Mouse (Mus musculus) ES-E14 (cell line): ENCODE data around the gene Lpp. TPM values are rescaled to one million over a fixed set of nuclear protein-coding genes. Genes with fewer than 3 reads are reported as not detected.

Source experiments
- DNase-seq: peaks from one replicate; pipeline ENCODE4 v3.0.0-alpha.2; 2013; ENCODE audit warnings: low read depth, low spot score
- H3K27ac ChIP-seq: 2 replicates; pipeline ENCODE4 v1.5.1; 2012; ENCODE audit warnings: low read depth, mild to moderate bottlenecking, low read length, moderate library complexity, mixed read lengths; ENCODE audit not compliant: poor library complexity, insufficient read depth, severe bottlenecking
- H3K36me3 ChIP-seq: 2 replicates; pipeline ENCODE4 v1.6.1; 2012; ENCODE audit warnings: mild to moderate bottlenecking, low read length, moderate library complexity, mixed read lengths; ENCODE audit not compliant: control insufficient read depth, poor library complexity, insufficient read depth, severe bottlenecking
- H3K4me1 ChIP-seq, 2 experiments: fragments of 150-350 bp in 1 of 2; sonication (generic) in 1 of 2; 2 replicates each; pipeline ENCODE4 v1.6.1; 2012; ENCODE audit warnings: low read length in 2 of 2, mild to moderate bottlenecking in 1 of 2, mixed read lengths in 1 of 2; ENCODE audit not compliant: control insufficient read depth in 2 of 2, insufficient read depth in 2 of 2, poor library complexity in 1 of 2
- H3K4me3 ChIP-seq, 2 experiments: fragments of 150-350 bp in 1 of 2; sonication (generic) in 1 of 2; 2 replicates each; pipeline ENCODE4 v1.5.1; 2012; ENCODE audit warnings: low read length in 2 of 2, low read depth in 1 of 2, mild to moderate bottlenecking in 1 of 2, mixed read lengths in 1 of 2; ENCODE audit not compliant: insufficient read depth in 1 of 2, poor library complexity in 1 of 2, severe bottlenecking in 1 of 2
- H3K9ac ChIP-seq: 2 replicates; pipeline ENCODE4 v1.6.1; 2012; ENCODE audit warnings: low read depth, mild to moderate bottlenecking, low read length, mixed read lengths; ENCODE audit not compliant: poor library complexity, insufficient read depth, severe bottlenecking
- H3K9me3 ChIP-seq: fragments of 150-350 bp; sonication (generic); 2 replicates; pipeline ENCODE4 v1.6.1; 2012; ENCODE audit warnings: low read depth, mild to moderate bottlenecking, low read length; ENCODE audit not compliant: control insufficient read depth, insufficient read depth
- CHD2 ChIP-seq: IDR thresholded peaks from 2 replicates; pipeline ENCODE4 v1.6.1; 2014; ENCODE audit warnings: mild to moderate bottlenecking, low read depth, low read length, inconsistent platforms
- HCFC1 ChIP-seq: IDR thresholded peaks from 2 replicates; pipeline ENCODE4 v1.6.1; 2012; ENCODE audit warnings: low read length, inconsistent platforms, borderline replicate concordance; ENCODE audit not compliant: insufficient read depth
- MAFK ChIP-seq: IDR thresholded peaks from 2 replicates; pipeline ENCODE4 v1.6.1; 2014; ENCODE audit warnings: mild to moderate bottlenecking, low read depth, low read length, inconsistent platforms; ENCODE audit not compliant: insufficient read depth
- ZC3H11A ChIP-seq: IDR thresholded peaks from 2 replicates; pipeline ENCODE4 v1.6.1; 2012; ENCODE audit warnings: low read depth, mild to moderate bottlenecking, inconsistent platforms, low read length, borderline replicate concordance
- ZNF384 ChIP-seq: IDR thresholded peaks from 2 replicates; pipeline ENCODE4 v1.6.1; 2012; ENCODE audit warnings: low read depth, low read length, inconsistent platforms
- in situ Hi-C, 2 experiments: fragments of 600-800 bp; cut with MboI; formaldehyde crosslinking; loops; one replicate each; pipeline ENCODE4 v1.15.1; 2025; ENCODE audit warnings: low sequenced_read_pairs in 2 of 2, inconsistent platforms in 1 of 2; ENCODE audit not compliant: unreplicated experiment in 2 of 2
- total RNA-seq: library from RNA; depleted of rRNA; stranded (reverse); fragments of 300-350 nt; gene quantifications from 2 replicates; pipeline ENCODE4 v1.2.3, GENCODE M21; 2012

Lpp gene
- total RNA-seq, 1 experiment: 31.4 TPM

- in situ Hi-C loops: no loop called here
- Histone ChIP-seq H3K4me1 (no peaks in the 10 kb centered on the region), H3K27ac (no peak overlapping the region), H3K4me3 (no peak overlapping the region), H3K9ac (no peak overlapping the region), H3K9me3 (no peaks in the 10 kb centered on the region), H3K36me3 (no peaks in the 10 kb centered on the region)
- TF ChIP-seq MAFK (no peak), ZC3H11A (peak; percentile 50; the same call in 1 of the 2 replicates)
- DNase-seq: no peak
These were observed 429.0 kb downstream of the Lpp start for GRCm38 (mm10) chr16:24822182-24822875.

- H3K9me3 ChIP-seq: no peaks in the 10 kb centered on the region
- no peak overlapping the region for H3K27ac ChIP-seq
- H3K9ac ChIP-seq: no peak overlapping the region
- in situ Hi-C loops: no loop called here
- no peaks in the 10 kb centered on the region for H3K36me3 ChIP-seq
- H3K4me1 ChIP-seq: no peaks in the 10 kb centered on the region
- TF ChIP-seq CHD2 (no peak), ZNF384 (no peak), MAFK (no peak), ZC3H11A (no peak), HCFC1 (no peak)
- H3K4me3 ChIP-seq: no peak overlapping the region
- DNase-seq: no peak
These were observed 429.6 kb downstream of the Lpp start for GRCm38 (mm10) chr16:24822918-24823317.

GRCm38 (mm10) chr16:24826390-24826789 is 433.1 kb downstream of the Lpp start:
- TF ChIP-seq MAFK: no peak
- TF ChIP-seq ZC3H11A: no peak
- no peak for TF ChIP-seq HCFC1
- no peak for TF ChIP-seq ZNF384
- no peak for TF ChIP-seq CHD2
- in situ Hi-C loops: no loop called here
- H3K36me3 ChIP-seq: no peaks in the 10 kb centered on the region

GRCm38 (mm10) chr16:24828207-24828803 is 435.0 kb downstream of the Lpp start:
- DNase-seq: no peak
- no peaks in the 10 kb centered on the region for H3K9me3 ChIP-seq
- H3K4me1 ChIP-seq: no peaks in the 10 kb centered on the region
- no peak overlapping the region for H3K9ac ChIP-seq
- no peaks in the 10 kb centered on the region for H3K36me3 ChIP-seq
- no peak overlapping the region for H3K4me3 ChIP-seq
- no peak overlapping the region for H3K27ac ChIP-seq
- in situ Hi-C loops: no loop called here
- TF ChIP-seq HCFC1 (no peak), MAFK (no peak), CHD2 (no peak), ZC3H11A (no peak)

More at GRCm38 (mm10) chr16:24826390-24826789, 433.1 kb downstream of the Lpp start:
- no peak overlapping the region for H3K4me3 ChIP-seq
- no peaks in the 10 kb centered on the region for H3K4me1 ChIP-seq
- H3K27ac ChIP-seq: no peak overlapping the region
- no peaks in the 10 kb centered on the region for H3K9me3 ChIP-seq
- H3K9ac ChIP-seq: no peak overlapping the region
- no peak for DNase-seq
